Mouse (Mus musculus) E14TG2a.4 (cell line): ENCODE measurements around the gene Loxl1.

Source experiments
- H3K27me3 ChIP-seq: 2 replicates; pipeline ENCODE4 v1.6.1; 2014; ENCODE audit warnings: low read length, control low read depth; ENCODE audit not compliant: insufficient read depth
- H3K36me3 ChIP-seq: 2 replicates; pipeline ENCODE4 v1.6.1; 2014; ENCODE audit warnings: low read length, control low read depth; ENCODE audit not compliant: insufficient read depth
- H3K4me1 ChIP-seq: replicated peaks from 2 replicates; pipeline ENCODE4 v1.6.1; 2014; ENCODE audit warnings: low read depth, low read length, control low read depth
- H3K4me3 ChIP-seq: replicated peaks from 2 replicates; pipeline ENCODE4 v1.5.1; 2014; ENCODE audit warnings: mild to moderate bottlenecking, low read length
- H3K9me3 ChIP-seq: 2 replicates; pipeline ENCODE4 v1.6.1; 2014; ENCODE audit warnings: low read length, control low read depth
- CTCF ChIP-seq: conservative IDR thresholded peaks from 2 replicates; pipeline ENCODE4 v1.5.1; 2014; ENCODE audit warnings: low read length
- NANOG ChIP-seq: IDR thresholded peaks from 2 replicates; pipeline ENCODE4 v1.6.1; 2014; ENCODE audit warnings: borderline replicate concordance, low read length, mixed read lengths
- POU5F1 ChIP-seq: IDR thresholded peaks from 2 replicates; pipeline ENCODE4 v1.6.1; 2014; ENCODE audit warnings: low read length, borderline replicate concordance

The Loxl1 gene

GRCm38 (mm10) chr9:58271109-58271508, 41.9 kb downstream of the Loxl1 start:
- Histone ChIP-seq H3K4me1 (peaks cover 92% of the 10 kb centered on the region), H3K9me3 (no peaks in the 10 kb centered on the region), H3K36me3 (no peaks in the 10 kb centered on the region), H3K4me3 (0 out of 2 replicates have a peak overlapping the region, but pooled peaks have one; percentile 11), H3K27me3 (no peaks in the 10 kb centered on the region)
- no peak for TF ChIP-seq NANOG
- TF ChIP-seq CTCF, result no peak
- no peak for TF ChIP-seq POU5F1

GRCm38 (mm10) chr9:58270081-58270480, 42.9 kb downstream of the Loxl1 start:
- Histone ChIP-seq H3K4me3 (peak overlapping the region; percentile 11; the same call in 1 of the 2 replicates), H3K27me3 (no peaks in the 10 kb centered on the region), H3K36me3 (0 out of 2 replicates have a peak, but pooled peaks cover 7% of the 10 kb centered on the region), H3K4me1 (peaks cover 92% of the 10 kb centered on the region), H3K9me3 (no peaks in the 10 kb centered on the region)
- TF ChIP-seq NANOG (no peak), CTCF (no peak), POU5F1 (no peak)

GRCm38 (mm10) chr9:58268384-58269313, 44.3 kb downstream of the Loxl1 start:
- TF ChIP-seq CTCF, result peak; percentile 66
- no peak for TF ChIP-seq NANOG
- no peaks in the 10 kb centered on the region for H3K9me3 ChIP-seq
- 0 out of 2 replicates have a peak overlapping the region, but pooled peaks have one; percentile 7 for H3K4me3 ChIP-seq
- H3K36me3 ChIP-seq, result peaks cover 19% of the 10 kb centered on the region
- peaks cover 78% of the 10 kb centered on the region for H3K4me1 ChIP-seq
- H3K27me3 ChIP-seq, result no peaks in the 10 kb centered on the region

GRCm38 (mm10) chr9:58267046-58267445, 45.9 kb downstream of the Loxl1 start:
- Histone ChIP-seq H3K27me3 (no peaks in the 10 kb centered on the region), H3K4me1 (peaks cover 71% of the 10 kb centered on the region), H3K4me3 (peak overlapping the region; percentile 3; the same call in 1 of the 2 replicates), H3K9me3 (no peaks in the 10 kb centered on the region), H3K36me3 (peaks cover 30% of the 10 kb centered on the region)
- no peak for TF ChIP-seq NANOG
- no peak for TF ChIP-seq CTCF

GRCm38 (mm10) chr9:58266571-58267011, 46.4 kb downstream of the Loxl1 start:
- Histone ChIP-seq H3K27me3 (no peaks in the 10 kb centered on the region), H3K4me3 (peak overlapping the region; percentile 3; the same call in 1 of the 2 replicates)

GRCm38 (mm10) chr9:58265368-58265767, 47.6 kb downstream of the Loxl1 start:
- Histone ChIP-seq H3K27me3 (no peaks in the 10 kb centered on the region), H3K4me1 (peaks cover 69% of the 10 kb centered on the region), H3K4me3 (no peak overlapping the region), H3K9me3 (no peaks in the 10 kb centered on the region), H3K36me3 (peaks cover 46% of the 10 kb centered on the region)
- no peak for TF ChIP-seq NANOG
- no peak for TF ChIP-seq CTCF
- no peak for TF ChIP-seq POU5F1

More at GRCm38 (mm10) chr9:58266571-58267011, 46.4 kb downstream of the Loxl1 start:
- Histone ChIP-seq H3K4me1 (peaks cover 73% of the 10 kb centered on the region), H3K36me3 (peaks cover 34% of the 10 kb centered on the region), H3K9me3 (no peaks in the 10 kb centered on the region)
- TF ChIP-seq POU5F1 (no peak), NANOG (no peak), CTCF (no peak)

GRCm38 (mm10) chr9:58262507-58262906, 50.5 kb downstream of the Loxl1 start:
- Histone ChIP-seq H3K36me3 (peaks cover 73% of the 10 kb centered on the region), H3K4me3 (no peak overlapping the region), H3K4me1 (peaks cover 71% of the 10 kb centered on the region), H3K27me3 (no peaks in the 10 kb centered on the region), H3K9me3 (no peaks in the 10 kb centered on the region)
- TF ChIP-seq NANOG (no peak), POU5F1 (no peak), CTCF (no peak)

GRCm38 (mm10) chr9:58255704-58256685, 57.0 kb downstream of the Loxl1 start:
- Histone ChIP-seq H3K4me1 (peaks cover 85% of the 10 kb centered on the region), H3K4me3 (peak overlapping the region; percentile 20; the same call in 1 of the 2 replicates), H3K9me3 (no peaks in the 10 kb centered on the region), H3K36me3 (peaks cover 59% of the 10 kb centered on the region), H3K27me3 (no peaks in the 10 kb centered on the region)
- no peak for TF ChIP-seq NANOG
